Mouse (Mus musculus) heart, postnatal 0 days (tissue): ENCODE measurements at regions not wholly inside any gene's neighbourhood (a gene's known extent, or its start where the extent isn't known, plus 50 kb on each side); places are given as distances from the start of the nearest gene placed in this dataset.

Experiments
- ATAC-seq: fragments of 200-750 bp; cut with Nextera tagmentation; 2 replicates; pipeline ENCODE4 v1.8.0; 2017; ENCODE audit warnings: low read depth, moderate number of reproducible peaks, moderate library complexity; ENCODE audit not compliant: insufficient read depth
- DNase-seq: peaks from one replicate; pipeline ENCODE4 v3.0.0-alpha.2; 2016; ENCODE audit warnings: low spot score
- H3K27ac ChIP-seq: fragments of 300-500 bp; sonication (generic); 2 replicates; pipeline ENCODE4 v1.5.1; 2014; ENCODE audit warnings: low read depth, mild to moderate bottlenecking
- H3K27me3 ChIP-seq: fragments of 300-500 bp; sonication (generic); 2 replicates; pipeline ENCODE4 v1.6.1; 2014; ENCODE audit warnings: low read length, mixed read lengths; ENCODE audit not compliant: control insufficient read depth, insufficient read depth
- H3K36me3 ChIP-seq: fragments of 300-500 bp; sonication (generic); replicated peaks from 2 replicates; pipeline ENCODE4 v1.6.1; 2014; ENCODE audit warnings: low read length, mixed read lengths; ENCODE audit not compliant: control insufficient read depth, insufficient read depth
- H3K4me1 ChIP-seq: fragments of 300-500 bp; sonication (generic); 2 replicates; pipeline ENCODE4 v1.6.1; 2014; ENCODE audit warnings: antibody characterized with exemption; ENCODE audit not compliant: control insufficient read depth, insufficient read depth
- H3K4me2 ChIP-seq: fragments of 300-500 bp; sonication (generic); 2 replicates; pipeline ENCODE4 v1.6.1; 2014; ENCODE audit warnings: low read depth, mild to moderate bottlenecking, low read length, moderate library complexity
- H3K4me3 ChIP-seq: fragments of 300-500 bp; sonication (generic); 2 replicates; pipeline ENCODE4 v1.5.1; 2014; ENCODE audit warnings: low read depth, low read length
- H3K9ac ChIP-seq: fragments of 300-500 bp; sonication (generic); replicated peaks from 2 replicates; pipeline ENCODE4 v1.6.1; 2014; ENCODE audit warnings: low read depth, low read length, mixed read lengths
- H3K9me3 ChIP-seq: fragments of 300-500 bp; sonication (generic); replicated peaks from 2 replicates; pipeline ENCODE4 v1.6.1; 2016; ENCODE audit warnings: low read length; ENCODE audit not compliant: control insufficient read depth
- CTCF ChIP-seq: IDR thresholded peaks from 2 replicates; pipeline ENCODE4 v1.5.1; 2016; ENCODE audit warnings: antibody characterized with exemption, control low read depth, low read depth
- EP300 ChIP-seq: IDR thresholded peaks from 2 replicates; pipeline ENCODE4 v1.6.1; 2016; ENCODE audit warnings: antibody characterized with exemption, low read depth
- whole genome bisulfite sequencing: fragments of 180-500 bp; shearing (Covaris S2); extraction: QIAGEN DNeasy Blood & Tissue Kit; methylation state at CpG from one replicate; pipeline ENCODE4 v1.1.7; 2014; 5-methylcytosine and 5-hydroxymethylcytosine counted together

DNA sequence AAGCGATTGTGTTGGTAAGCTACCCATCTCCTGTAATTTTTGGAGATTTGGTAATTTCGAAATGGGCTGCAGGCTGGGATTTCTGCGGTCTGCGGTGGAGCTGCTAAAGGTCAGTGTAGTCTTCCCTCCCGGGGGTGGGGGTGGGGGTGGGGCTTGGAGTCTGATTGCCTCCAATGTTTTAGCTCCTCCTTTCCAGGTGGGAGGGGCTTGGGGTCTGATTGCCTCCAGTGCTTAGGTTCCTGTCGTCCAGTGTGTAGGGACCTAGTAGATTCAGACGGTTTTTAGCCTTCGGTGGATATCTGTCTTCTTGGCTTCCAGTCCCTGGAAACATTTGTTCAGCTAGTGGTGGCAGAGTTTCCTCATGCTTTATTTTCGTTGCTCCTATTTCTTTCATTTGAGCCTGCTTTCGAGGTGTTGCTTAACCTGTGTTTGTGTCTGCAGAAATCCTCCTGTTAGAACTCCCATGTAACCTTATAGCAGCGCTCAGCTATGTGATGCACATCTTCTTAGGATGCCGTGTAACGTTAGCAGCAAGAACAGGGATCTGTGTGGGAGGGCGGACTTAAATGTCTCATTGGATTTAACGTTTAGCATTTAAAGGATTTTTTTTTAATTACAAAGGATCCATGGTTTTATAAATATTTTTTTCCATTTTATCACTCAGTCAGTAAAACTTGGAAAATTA lies 145.1 kb upstream of the Mkln1 start:
- H3K9ac ChIP-seq: no peak overlapping the region
- no peak overlapping the region for H3K27ac ChIP-seq
- H3K27me3 ChIP-seq: no peaks in the 10 kb centered on the region
- no peak for DNase-seq
- TF ChIP-seq EP300 (no peak), CTCF (no peak)
- H3K4me2 ChIP-seq: peak overlapping the region; percentile 38; the same call in 1 of the 2 replicates
- H3K4me1 ChIP-seq: no peaks in the 10 kb centered on the region
- ATAC-seq: peak; percentile 33; the same call in 1 of the 2 replicates
- 0 out of 2 replicates have a peak, but pooled peaks cover 4% of the 10 kb centered on the region for H3K9me3 ChIP-seq
- WGBS: 24% methylated on average over 15 of the region's 15 CpGs
- no peaks in the 10 kb centered on the region for H3K36me3 ChIP-seq
- no peak overlapping the region for H3K4me3 ChIP-seq

DNA sequence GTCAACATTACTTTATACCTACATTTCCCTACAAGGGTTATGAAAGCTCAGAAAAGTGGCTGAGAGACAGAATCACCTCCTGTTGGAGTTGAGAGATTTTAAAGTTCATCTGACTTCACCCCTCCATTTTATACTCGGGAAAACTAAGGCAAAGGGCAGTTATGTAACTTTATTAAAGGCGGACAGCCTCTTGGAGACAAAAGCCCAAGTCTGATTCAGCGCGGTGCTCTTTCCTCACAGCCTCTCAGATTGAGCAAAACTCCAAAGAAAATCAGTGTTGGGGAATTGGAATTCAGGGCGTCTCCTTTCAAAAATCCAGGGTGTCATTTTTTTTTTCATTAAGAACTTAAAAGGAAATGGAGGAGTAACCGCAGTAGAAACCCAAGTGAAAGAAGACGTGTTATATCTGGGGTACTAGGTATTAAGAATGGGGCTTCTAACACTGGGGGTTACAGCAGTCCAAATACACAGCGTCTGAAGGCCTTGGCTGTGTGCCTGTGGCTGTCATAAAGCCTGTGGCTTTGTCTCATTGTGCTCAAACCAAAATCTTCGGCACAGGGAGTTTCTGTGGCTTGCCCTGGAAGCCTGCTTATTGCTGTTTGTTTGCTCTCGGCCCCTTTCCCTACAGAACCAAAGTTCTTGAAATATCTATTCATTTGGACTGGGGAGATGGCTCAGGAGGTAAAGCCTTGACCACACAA lies 137.7 kb upstream of the Mkln1 start:
- no peaks in the 10 kb centered on the region for H3K27me3 ChIP-seq
- no peak overlapping the region for H3K4me3 ChIP-seq
- no peak overlapping the region for H3K27ac ChIP-seq
- DNase-seq: no peak
- no peaks in the 10 kb centered on the region for H3K4me1 ChIP-seq
- ATAC-seq: no peak
- no peaks in the 10 kb centered on the region for H3K36me3 ChIP-seq
- H3K9ac ChIP-seq: no peak overlapping the region
- no peak overlapping the region for H3K4me2 ChIP-seq
- no peaks in the 10 kb centered on the region for H3K9me3 ChIP-seq
- 80% methylated on average over 10 of the region's 10 CpGs for WGBS
- TF ChIP-seq CTCF (no peak), EP300 (no peak)

DNA sequence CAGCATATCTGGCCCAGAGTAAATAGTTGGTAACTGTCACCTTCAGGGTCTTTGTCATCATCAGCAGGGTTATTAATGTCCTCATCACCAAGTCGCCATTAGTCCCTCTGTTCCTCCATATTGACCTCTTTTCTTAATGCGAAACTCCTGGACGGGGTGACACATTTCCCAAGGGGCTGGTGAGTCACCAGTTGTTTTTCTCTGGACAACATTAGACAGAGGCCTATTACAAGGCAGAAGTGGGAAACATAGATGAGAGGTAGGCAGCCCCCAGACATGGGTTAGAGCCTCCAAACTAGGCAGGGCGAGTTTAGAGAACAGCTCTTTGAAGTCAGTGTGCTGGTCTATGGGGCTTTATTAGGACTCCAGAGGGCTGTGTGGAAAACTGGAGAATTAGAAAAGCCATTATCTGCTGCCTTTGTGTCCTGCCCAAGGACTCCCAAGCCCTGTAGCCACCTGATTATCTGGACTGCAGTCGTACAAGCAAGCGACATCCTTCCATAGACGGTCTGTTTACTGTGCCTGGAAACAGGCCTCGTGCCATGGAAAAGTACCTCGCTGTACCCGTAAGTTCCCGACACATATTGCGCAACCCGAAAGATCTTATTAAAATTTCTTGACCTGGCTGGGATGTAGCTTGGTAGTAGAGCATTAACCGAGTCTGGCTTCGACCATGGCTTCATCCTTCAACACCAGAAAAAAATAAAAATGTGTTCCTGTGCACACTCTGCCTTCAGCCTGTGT lies 136.6 kb upstream of the Mkln1 start:
- Histone ChIP-seq H3K9ac (no peak overlapping the region), H3K4me2 (no peak overlapping the region), H3K4me3 (no peak overlapping the region), H3K27ac (no peak overlapping the region), H3K36me3 (no peaks in the 10 kb centered on the region), H3K27me3 (no peaks in the 10 kb centered on the region), H3K4me1 (no peaks in the 10 kb centered on the region), H3K9me3 (no peaks in the 10 kb centered on the region)
- WGBS: 81% methylated on average over 15 of the region's 15 CpGs
- ATAC-seq (no peak), DNase-seq (no peak)
- TF ChIP-seq CTCF (no peak), EP300 (no peak)

DNA sequence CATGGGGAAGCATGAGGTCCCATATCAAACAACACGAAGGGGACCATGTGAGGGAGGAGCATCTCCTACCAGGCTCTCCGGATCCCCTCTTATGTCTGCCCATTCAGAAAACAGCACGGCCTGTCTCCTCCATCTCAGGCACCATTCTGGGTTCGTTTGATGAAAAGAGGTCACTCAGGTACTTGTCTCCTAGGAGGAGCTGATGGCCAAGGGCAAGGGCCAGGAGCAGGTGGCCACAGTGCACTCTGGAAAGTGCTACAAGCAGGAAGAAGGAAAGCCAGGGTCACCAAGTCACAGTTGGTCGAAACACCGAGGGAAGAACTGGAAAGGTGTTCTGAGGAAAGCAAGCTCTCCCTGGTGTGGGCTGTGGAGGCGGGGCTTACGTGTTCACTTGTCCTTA lies 135.9 kb upstream of the Mkln1 start:
- 79% methylated on average over 8 of the region's 8 CpGs for WGBS
- DNase-seq: no peak

DNA sequence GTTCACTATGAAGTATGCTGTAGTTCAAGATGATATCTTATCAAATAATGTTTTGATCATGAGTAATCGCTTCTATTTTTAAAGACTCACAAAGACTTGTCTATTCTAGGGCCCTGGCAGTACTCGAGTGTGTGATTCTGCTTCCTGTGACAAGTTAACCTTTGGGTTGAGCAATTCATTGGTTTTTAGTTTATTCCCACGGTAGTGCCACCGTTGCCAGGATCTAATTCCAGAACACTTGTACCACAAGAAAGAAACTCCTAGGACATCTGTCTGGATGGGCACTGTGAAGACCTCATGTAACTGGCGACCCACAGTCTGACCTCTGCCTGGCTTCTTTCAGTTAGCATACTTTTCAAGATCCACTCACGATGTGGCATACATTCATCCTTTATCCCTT lies 134.7 kb upstream of the Mkln1 start:
- no peaks in the 10 kb centered on the region for H3K27me3 ChIP-seq
- DNase-seq (no peak), ATAC-seq (no peak)
- H3K4me2 ChIP-seq: no peak overlapping the region
- no peak overlapping the region for H3K9ac ChIP-seq
- WGBS: 67% methylated on average over 6 of the region's 6 CpGs
- H3K4me1 ChIP-seq: no peaks in the 10 kb centered on the region
- no peaks in the 10 kb centered on the region for H3K9me3 ChIP-seq
- no peak overlapping the region for H3K4me3 ChIP-seq
- H3K27ac ChIP-seq: no peak overlapping the region
- TF ChIP-seq CTCF (no peak), EP300 (no peak)
- no peaks in the 10 kb centered on the region for H3K36me3 ChIP-seq

More for the DNA sequence above, 135.9 kb upstream of the Mkln1 start:
- Histone ChIP-seq H3K27ac (no peak overlapping the region), H3K4me2 (no peak overlapping the region), H3K9ac (no peak overlapping the region), H3K4me1 (no peaks in the 10 kb centered on the region), H3K36me3 (no peaks in the 10 kb centered on the region), H3K4me3 (no peak overlapping the region), H3K9me3 (no peaks in the 10 kb centered on the region), H3K27me3 (no peaks in the 10 kb centered on the region)
- no peak for ATAC-seq
- no peak for TF ChIP-seq CTCF
- no peak for TF ChIP-seq EP300
